Comparison of ENCODE assay signal across 11 mouse cellular contexts in genomic region chr10:75430633-75431032, GRCm38 (mm10). TPM values are rescaled to one million over a fixed set of nuclear protein-coding genes. Genes with fewer than 3 reads are reported as not detected.
"Had no signal": no experiment of that assay in that cellular context is flagged by ENCODE, and none has a peak within 500 bp of the region (broad histone marks: within the 10 kb centered on the region; RNA-seq: fewer than 3 reads in every experiment).

No protein-coding gene starts in this region.

- DNase-seq: kidney, adult 2 months; kidney, postnatal 25 days; lung, adult 18-20 months; lung, postnatal 10 days; lung, postnatal 36 days; midbrain, embryonic 14.5 days; right cerebral cortex, adult 18-20 months; thymus, postnatal 25 days had no signal

- ATAC-seq: intestine, embryonic 15.5 days had no signal

RNA-seq across cellular contexts. Expression of gene Upb1, which starts 29.7 kb away (rescaled TPM):
- total RNA-seq: layer of hippocampus, postnatal 36 days; midbrain, postnatal 0 days had no signal
